Mouse (Mus musculus) cerebellum, adult (tissue): ENCODE results near the gene Hmgn5.

Source experiments
- ATAC-seq: cut with Nextera tagmentation; 2 replicates; pipeline ENCODE4 v1.9.2; 2017; ENCODE audit warnings: mild to moderate bottlenecking, moderate library complexity, mixed read lengths; ENCODE audit not compliant: insufficient number of reproducible peaks, low FRiP score, low TSS enrichment

The Hmgn5 gene

GRCm38 (mm10) chrX:109013283-109013682, at the start of gene Hmgn5:
Gene Hmgn5 (minus strand): TSS chrX:109013404.
- peak; percentile 98 for ATAC-seq

- no peak for ATAC-seq
Observed at GRCm38 (mm10) chrX:109047773-109048172, 34.6 kb upstream of the Hmgn5 start.

GRCm38 (mm10) chrX:109026224-109026623, 13.0 kb upstream of the Hmgn5 start:
- ATAC-seq, result no peak

GRCm38 (mm10) chrX:109020858-109021257, 7.7 kb upstream of the Hmgn5 start:
- no peak for ATAC-seq

- ATAC-seq, result no peak
Observed at GRCm38 (mm10) chrX:109014166-109014565, 962 bp upstream of the Hmgn5 start.

- ATAC-seq, result peak; percentile 88
Observed at GRCm38 (mm10) chrX:109013686-109014085, 482 bp upstream of the Hmgn5 start.

GRCm38 (mm10) chrX:109012371-109013031, 703 bp downstream of the Hmgn5 start:
- peak; percentile 60 for ATAC-seq

GRCm38 (mm10) chrX:109011611-109012185, 1.5 kb downstream of the Hmgn5 start:
- ATAC-seq, result no peak

GRCm38 (mm10) chrX:109001277-109001676, 11.9 kb downstream of the Hmgn5 start:
- ATAC-seq, result no peak
